Mouse (Mus musculus) adrenal gland, adult 18-20 months (tissue): ENCODE data around the gene Wee2. TPM values are rescaled to one million over a fixed set of nuclear protein-coding genes. Genes with fewer than 3 reads are reported as not detected.
A peak's percentile ranks its signal among the peaks of the same experiment; 100 is the strongest.

Experiments
- DNase-seq, 2 experiments: peaks; one replicate each; pipeline ENCODE4 v3.0.0; 2021 to 2022; ENCODE audit warnings: low spot score in 2 of 2
- long read RNA-seq, 2 experiments: library from polyadenylated mRNA; stranded (forward); transcript quantifications; one replicate each; pipeline ENCODE4 v2.0.0; 2021
- total RNA-seq, 2 experiments: library from RNA; stranded (reverse); gene quantifications; 1 replicate in 1 of 2; 2 replicates in 1 of 2; pipeline ENCODE4 v1.2.3; 2021

The Wee2 gene
- total RNA-seq: not detected
- long read RNA-seq, experiment 1: 0 reads
- long read RNA-seq, experiment 2: 0 reads

- DNase-seq: no peak
Observed at GRCm38 (mm10) chr6:40438936-40439335, at the start of gene Wee2. Gene Wee2, plus strand, starts transcription at chr6:40439088.

- no peak for DNase-seq
Observed at GRCm38 (mm10) chr6:40390975-40391374, 47.9 kb upstream of the Wee2 start.

- DNase-seq: peak; percentile 48 to 61
Observed at GRCm38 (mm10) chr6:40393213-40393612, 45.7 kb upstream of the Wee2 start.

- DNase-seq: no peak
Observed at GRCm38 (mm10) chr6:40402031-40402430, 36.9 kb upstream of the Wee2 start.

GRCm38 (mm10) chr6:40403640-40404285 is 35.1 kb upstream of the Wee2 start:
- DNase-seq: no peak

- no peak for DNase-seq
Observed at GRCm38 (mm10) chr6:40411085-40411484, 27.8 kb upstream of the Wee2 start.

- DNase-seq: no peak
Observed at GRCm38 (mm10) chr6:40413046-40413445, 25.8 kb upstream of the Wee2 start.

GRCm38 (mm10) chr6:40413565-40413964 is 25.3 kb upstream of the Wee2 start:
- DNase-seq: no peak

GRCm38 (mm10) chr6:40415799-40416198 is 23.1 kb upstream of the Wee2 start:
- no peak for DNase-seq

- DNase-seq: no peak
Observed at GRCm38 (mm10) chr6:40418386-40418785, 20.5 kb upstream of the Wee2 start.

- DNase-seq: no peak
Observed at GRCm38 (mm10) chr6:40421099-40421498, 17.8 kb upstream of the Wee2 start.

GRCm38 (mm10) chr6:40423013-40423412 is 15.9 kb upstream of the Wee2 start:
- DNase-seq: no peak

- peak; percentile 22 to 36 for DNase-seq
Observed at GRCm38 (mm10) chr6:40423774-40424173, 15.1 kb upstream of the Wee2 start.

- DNase-seq: no peak
Observed at GRCm38 (mm10) chr6:40427441-40427840, 11.4 kb upstream of the Wee2 start.

GRCm38 (mm10) chr6:40428696-40429095 is 10.2 kb upstream of the Wee2 start:
- DNase-seq: no peak

- DNase-seq: no peak
Observed at GRCm38 (mm10) chr6:40429521-40429931, 9.4 kb upstream of the Wee2 start.

GRCm38 (mm10) chr6:40430251-40430650 is 8.6 kb upstream of the Wee2 start:
- no peak for DNase-seq

- no peak for DNase-seq
Observed at GRCm38 (mm10) chr6:40430878-40431277, 8.0 kb upstream of the Wee2 start.

GRCm38 (mm10) chr6:40431356-40431755 is 7.5 kb upstream of the Wee2 start:
- peak in 1 of 2 experiments; percentile 13 for DNase-seq

- no peak for DNase-seq
Observed at GRCm38 (mm10) chr6:40431812-40432211, 7.1 kb upstream of the Wee2 start.

- no peak for DNase-seq
Observed at GRCm38 (mm10) chr6:40432346-40433275, 6.3 kb upstream of the Wee2 start.

- DNase-seq: no peak
Observed at GRCm38 (mm10) chr6:40434697-40435096, 4.2 kb upstream of the Wee2 start.
